ENCODE assay signal across 9 mouse cellular contexts in genomic region chr2:68221226-68221625, GRCm38 (mm10).
DNase-seq lines count a peak whose midpoint lies in the region; ATAC-seq and TF ChIP-seq lines count a peak whose summit lies in the region.
"Had no signal": no experiment of that assay in that cellular context is flagged by ENCODE, and none has a peak within 500 bp of the region (broad histone marks: within the 10 kb centered on the region; RNA-seq: fewer than 3 reads in every experiment).

No protein-coding gene starts in this region.

- no peaks in the 10 kb centered on the region for H3K27me3 ChIP-seq in heart, adult 2 months (ENCODE audit: control insufficient read depth, insufficient read depth, low read length)
- H3K27me3 ChIP-seq in midbrain, embryonic 11.5 days (ENCODE audit: control insufficient read depth, insufficient read depth, low read length) = no peaks in the 10 kb centered on the region
- H3K27me3 ChIP-seq in midbrain, embryonic 10.5 days (ENCODE audit: low read depth, poor library complexity, severe bottlenecking) = no peaks in the 10 kb centered on the region
- H3K27me3 ChIP-seq: lung, embryonic 15.5 days had no signal

- peaks cover 13% of the 10 kb centered on the region for H3K36me3 ChIP-seq in heart, adult 2 months (ENCODE audit: control insufficient read depth, insufficient read depth, low read length)
- peaks cover 5% of the 10 kb centered on the region; the same call in 1 of the 2 replicates for H3K36me3 ChIP-seq in midbrain, embryonic 11.5 days (ENCODE audit: control insufficient read depth, insufficient read depth, low read length)
- H3K36me3 ChIP-seq in midbrain, embryonic 10.5 days = peaks cover 26% of the 10 kb centered on the region
- H3K36me3 ChIP-seq: lung, embryonic 15.5 days had no signal

- peaks cover 9% of the 10 kb centered on the region for H3K4me1 ChIP-seq in heart, adult 2 months (ENCODE audit: control insufficient read depth, insufficient read depth, low read length)
- H3K4me1 ChIP-seq in midbrain, embryonic 11.5 days (ENCODE audit: control insufficient read depth, insufficient read depth, low read length) = peaks cover 2% of the 10 kb centered on the region; the same call in 1 of the 2 replicates
- H3K4me1 ChIP-seq in midbrain, embryonic 10.5 days = no peaks in the 10 kb centered on the region

- no peak for DNase-seq in heart, adult 2 months
- DNase-seq in heart, postnatal 25 days (ENCODE audit: low spot score) = no peak
- DNase-seq in midbrain, embryonic 11.5 days (ENCODE audit: low spot score, missing footprints) = no peak
- DNase-seq in midbrain, embryonic 10.5 days (ENCODE audit: low spot score) = no peak
- peak; percentile 39 for DNase-seq in skeletal muscle tissue, adult 2 months (ENCODE audit: low read depth, low spot score)
- DNase-seq in urinary bladder, postnatal 14 days (ENCODE audit: low spot score) = no peak
- no peak for DNase-seq in thymus, postnatal 4 days

- no peak overlapping the region for H3K4me3 ChIP-seq in heart, adult 2 months
- no peak overlapping the region for H3K4me3 ChIP-seq in midbrain, embryonic 11.5 days (ENCODE audit: low read depth, low read length)
- H3K4me3 ChIP-seq in midbrain, embryonic 10.5 days = no peak overlapping the region
- H3K4me3 ChIP-seq: lung, embryonic 15.5 days had no signal

- no peaks in the 10 kb centered on the region for H3K9me3 ChIP-seq in midbrain, embryonic 11.5 days (ENCODE audit: control insufficient read depth, low read length)
- H3K9me3 ChIP-seq in midbrain, embryonic 10.5 days (replicated peaks) = no peaks in the 10 kb centered on the region
- H3K9me3 ChIP-seq: lung, embryonic 15.5 days had no signal

- peak; percentile 49; the same call in 1 of the 2 replicates for ATAC-seq in midbrain, embryonic 11.5 days (ENCODE audit: low FRiP score)
- ATAC-seq in granulocyte monocyte progenitor cell, adult 5-6 weeks (replicated peaks; ENCODE audit: poor library complexity, severe bottlenecking) = peak; percentile 49

- peak; percentile 54 for TF ChIP-seq CTCF in heart, adult 2 months (IDR thresholded peaks at IDR 0.05)

- H3K27ac ChIP-seq in heart, adult 2 months = no peak overlapping the region
- H3K27ac ChIP-seq in midbrain, embryonic 11.5 days (ENCODE audit: low read depth, low read length) = no peak overlapping the region
- no peak overlapping the region for H3K27ac ChIP-seq in midbrain, embryonic 10.5 days (replicated peaks)
- H3K27ac ChIP-seq: lung, embryonic 15.5 days had no signal

- no peak overlapping the region for H3K4me2 ChIP-seq in midbrain, embryonic 11.5 days
- H3K4me2 ChIP-seq: lung, embryonic 15.5 days had no signal

- TF ChIP-seq EP300 in heart, adult 2 months (IDR thresholded peaks at IDR 0.05; ENCODE audit: insufficient read depth, low read depth, low read length) = no peak

- no peak overlapping the region for H3K9ac ChIP-seq in heart, adult 2 months (ENCODE audit: low read depth, low read length)
- no peak overlapping the region for H3K9ac ChIP-seq in midbrain, embryonic 11.5 days (ENCODE audit: low read length)
- H3K9ac ChIP-seq: lung, embryonic 15.5 days had no signal

- no peaks in the 10 kb centered on the region for H3K79me2 ChIP-seq in heart, adult 2 months (replicated peaks; ENCODE audit: control insufficient read depth, insufficient read depth, low read length)

- TF ChIP-seq POLR2A in heart, adult 2 months (IDR thresholded peaks at IDR 0.05; ENCODE audit: insufficient read depth, low read depth, low read length) = no peak

- intact Hi-C loops in heart, adult 2 months (cut with DNase I) = loop anchor here (2.0 to 5.0 kb wide), 2 partner anchors 130 to 589 kb away; no protein-coding TSS in a partner anchor
- intact Hi-C loops in heart, postnatal 25 days (cut with DNase I) = loop anchor here (2.0 kb wide), 1 partner anchor 128 kb away; no protein-coding TSS in a partner anchor

- WGBS in heart, adult 2 months = 71% methylated on average over 4 of the region's 4 CpGs
- WGBS in midbrain, embryonic 11.5 days = 75% methylated on average over 4 of the region's 4 CpGs
- 76% methylated on average over 4 of the region's 4 CpGs for WGBS in midbrain, embryonic 10.5 days
